ENCODE assay signal across 8 mouse cellular contexts in genomic region chr16:96819649-96820048, GRCm38 (mm10).
DNase-seq lines count a peak whose midpoint lies in the region; ATAC-seq lines count a peak whose summit lies in the region.

No protein-coding gene starts in this region.

- H3K9me3 ChIP-seq in liver, embryonic 11.5 days (ENCODE audit: control insufficient read depth, low read length): no peaks in the 10 kb centered on the region
- no peaks in the 10 kb centered on the region for H3K9me3 ChIP-seq in neural tube, embryonic 11.5 days (ENCODE audit: control insufficient read depth, low read length)
- no peaks in the 10 kb centered on the region for H3K9me3 ChIP-seq in stomach, embryonic 16.5 days (replicated peaks; ENCODE audit: control insufficient read depth, low read length)

- no peak overlapping the region for H3K9ac ChIP-seq in liver, embryonic 11.5 days (ENCODE audit: low read depth, low read length)
- no peak overlapping the region for H3K9ac ChIP-seq in neural tube, embryonic 11.5 days (ENCODE audit: low read length)
- H3K9ac ChIP-seq in stomach, embryonic 16.5 days (ENCODE audit: low read length): no peak overlapping the region

- H3K36me3 ChIP-seq in liver, embryonic 11.5 days (ENCODE audit: control insufficient read depth, insufficient read depth, low read length): no peaks in the 10 kb centered on the region
- H3K36me3 ChIP-seq in neural tube, embryonic 11.5 days (ENCODE audit: control insufficient read depth, insufficient read depth, low read length): no peaks in the 10 kb centered on the region
- H3K36me3 ChIP-seq in stomach, embryonic 16.5 days (ENCODE audit: control insufficient read depth, insufficient read depth, low read length): no peaks in the 10 kb centered on the region

- no peak overlapping the region for H3K27ac ChIP-seq in liver, embryonic 11.5 days (ENCODE audit: low read depth, low read length)
- H3K27ac ChIP-seq in neural tube, embryonic 11.5 days (ENCODE audit: low read depth, low read length): no peak overlapping the region
- H3K27ac ChIP-seq in stomach, embryonic 16.5 days (ENCODE audit: low read length): no peak overlapping the region

- no peaks in the 10 kb centered on the region for H3K27me3 ChIP-seq in liver, embryonic 11.5 days (replicated peaks; ENCODE audit: control insufficient read depth, insufficient read depth, low read length)
- H3K27me3 ChIP-seq in neural tube, embryonic 11.5 days (ENCODE audit: control insufficient read depth, insufficient read depth, low read length): no peaks in the 10 kb centered on the region
- H3K27me3 ChIP-seq in stomach, embryonic 16.5 days (ENCODE audit: control insufficient read depth, insufficient read depth, low read length): no peaks in the 10 kb centered on the region

- no peak overlapping the region for H3K4me3 ChIP-seq in liver, embryonic 11.5 days (ENCODE audit: low read depth, low read length)
- H3K4me3 ChIP-seq in neural tube, embryonic 11.5 days (ENCODE audit: low read depth, low read length): no peak overlapping the region
- no peak overlapping the region for H3K4me3 ChIP-seq in stomach, embryonic 16.5 days (replicated peaks; ENCODE audit: low read length)

- H3K4me1 ChIP-seq in liver, embryonic 11.5 days (replicated peaks; ENCODE audit: control insufficient read depth, insufficient read depth, low read length): no peaks in the 10 kb centered on the region
- H3K4me1 ChIP-seq in neural tube, embryonic 11.5 days (ENCODE audit: control insufficient read depth, insufficient read depth, low read length): no peaks in the 10 kb centered on the region
- no peaks in the 10 kb centered on the region for H3K4me1 ChIP-seq in stomach, embryonic 16.5 days (ENCODE audit: control insufficient read depth, insufficient read depth, low read length)

- DNase-seq in heart, adult 8-10 months (ENCODE audit: low spot score): peak; percentile 13
- DNase-seq in heart, postnatal 25 days (ENCODE audit: low spot score): no peak
- peak; percentile 48 for DNase-seq in gastrocnemius, postnatal 10 days
- DNase-seq in kidney, postnatal 14 days: peak; percentile 76
- DNase-seq in liver, embryonic 11.5 days (ENCODE audit: low spot score): peak; percentile 41
- peak; percentile 84 for DNase-seq in neural tube, embryonic 11.5 days (ENCODE audit: low spot score)

- WGBS in liver, embryonic 11.5 days: 27% methylated on average over 16 of the region's 16 CpGs
- 23% methylated on average over 16 of the region's 16 CpGs for WGBS in neural tube, embryonic 11.5 days
- 25% methylated on average over 16 of the region's 16 CpGs for WGBS in stomach, embryonic 16.5 days

- intact Hi-C loops in heart, postnatal 25 days (cut with DNase I): loop anchor here (1.0 to 10.0 kb wide), 2 partner anchors 135 to 465 kb away; no protein-coding TSS in a partner anchor

- no peak overlapping the region for H3K4me2 ChIP-seq in liver, embryonic 11.5 days
- no peak overlapping the region for H3K4me2 ChIP-seq in neural tube, embryonic 11.5 days (ENCODE audit: low read depth)
- H3K4me2 ChIP-seq in stomach, embryonic 16.5 days (ENCODE audit: low read depth, low read length): no peak overlapping the region

- peak; percentile 99 for ATAC-seq in common myeloid progenitor, adult 5-6 weeks (replicated peaks; ENCODE audit: low read depth, poor library complexity, severe bottlenecking)
- peak; percentile 49 for ATAC-seq in liver, embryonic 11.5 days (replicated peaks; ENCODE audit: low FRiP score)
- peak; percentile 41; the same call in 1 of the 2 replicates for ATAC-seq in neural tube, embryonic 11.5 days (ENCODE audit: insufficient read depth, low FRiP score, low TSS enrichment)
- ATAC-seq in stomach, embryonic 16.5 days (ENCODE audit: insufficient read depth, low FRiP score): 0 out of 2 replicates have a peak, but pooled peaks have one; percentile 37

Comparison
In these comparisons a context has a peak if more than half of its experiments do, and no peak if none do; other contexts are left out.
1. ATAC-seq: peak in every context shown above with its lines; median percentile 99 in common myeloid progenitor, adult 5-6 weeks; 49 in liver, embryonic 11.5 days; 41 in neural tube, embryonic 11.5 days; 37 in stomach, embryonic 16.5 days.